ENCODE assay signal across 31 mouse cellular contexts in genomic region chr13:13919396-13919795, GRCm38 (mm10).
"Had no signal": no experiment of that assay in that cellular context is flagged by ENCODE, and none has a peak within 500 bp of the region (broad histone marks: within the 10 kb centered on the region; RNA-seq: fewer than 3 reads in every experiment).

No protein-coding gene starts in this region.

- H3K27me3 ChIP-seq: limb, embryonic 12.5 days; limb, embryonic 13.5 days; limb, embryonic 15.5 days; liver, embryonic 12.5 days; liver, embryonic 13.5 days; liver, embryonic 15.5 days; lung, embryonic 15.5 days; midbrain, embryonic 12.5 days; midbrain, embryonic 13.5 days; midbrain, embryonic 15.5 days; neural tube, embryonic 12.5 days; neural tube, embryonic 13.5 days had no signal

- H3K9ac ChIP-seq: limb, embryonic 12.5 days; limb, embryonic 13.5 days; limb, embryonic 15.5 days; liver, embryonic 12.5 days; liver, embryonic 13.5 days; liver, embryonic 14.5 days; liver, embryonic 15.5 days; liver, postnatal 0 days; lung, embryonic 14.5 days; lung, embryonic 15.5 days; midbrain, embryonic 12.5 days; midbrain, embryonic 13.5 days; midbrain, embryonic 15.5 days; neural tube, embryonic 12.5 days; neural tube, embryonic 13.5 days had no signal

- ATAC-seq: liver, embryonic 12.5 days; liver, postnatal 0 days; midbrain, embryonic 13.5 days; midbrain, embryonic 15.5 days; midbrain, embryonic 16.5 days had no signal

- H3K27ac ChIP-seq: limb, embryonic 10.5 days; limb, embryonic 12.5 days; limb, embryonic 13.5 days; limb, embryonic 15.5 days; liver, embryonic 12.5 days; liver, embryonic 13.5 days; liver, embryonic 14.5 days; liver, embryonic 15.5 days; lung, embryonic 15.5 days; macrophage; midbrain, embryonic 10.5 days; midbrain, embryonic 12.5 days; midbrain, embryonic 13.5 days; midbrain, embryonic 15.5 days; neural tube, embryonic 12.5 days; neural tube, embryonic 13.5 days had no signal

- H3K36me3 ChIP-seq: limb, embryonic 10.5 days; limb, embryonic 12.5 days; limb, embryonic 13.5 days; limb, embryonic 15.5 days; liver, embryonic 12.5 days; liver, embryonic 13.5 days; liver, embryonic 15.5 days; lung, embryonic 15.5 days; midbrain, embryonic 10.5 days; midbrain, embryonic 12.5 days; midbrain, embryonic 13.5 days; midbrain, embryonic 15.5 days; neural tube, embryonic 12.5 days; neural tube, embryonic 13.5 days had no signal

- H3K4me3 ChIP-seq: limb, embryonic 10.5 days; limb, embryonic 12.5 days; limb, embryonic 13.5 days; limb, embryonic 15.5 days; liver, embryonic 12.5 days; liver, embryonic 13.5 days; liver, embryonic 15.5 days; lung, embryonic 15.5 days; megakaryocyte, embryonic 14.5 days; midbrain, embryonic 10.5 days; midbrain, embryonic 12.5 days; midbrain, embryonic 13.5 days; midbrain, embryonic 15.5 days; myocyte; neural tube, embryonic 12.5 days; neural tube, embryonic 13.5 days had no signal

- DNase-seq: left cerebral cortex, postnatal 4 days; liver; liver, embryonic 13.5 days; liver, postnatal 0 days; lung, adult 18-20 months; lung, adult 2 months; lung, embryonic 14.5 days; lung, postnatal 10 days; lung, postnatal 36 days; lung, postnatal 4 days; midbrain, embryonic 14.5 days had no signal

- H3K9me3 ChIP-seq: limb, embryonic 10.5 days; limb, embryonic 12.5 days; limb, embryonic 13.5 days; limb, embryonic 15.5 days; liver, embryonic 12.5 days; liver, embryonic 13.5 days; liver, embryonic 15.5 days; lung, embryonic 15.5 days; midbrain, embryonic 10.5 days; midbrain, embryonic 12.5 days; midbrain, embryonic 13.5 days; midbrain, embryonic 15.5 days; neural tube, embryonic 12.5 days; neural tube, embryonic 13.5 days had no signal

- H3K4me2 ChIP-seq: limb, embryonic 12.5 days; limb, embryonic 13.5 days; limb, embryonic 15.5 days; liver, embryonic 11.5 days; liver, embryonic 12.5 days; liver, embryonic 13.5 days; liver, embryonic 15.5 days; lung, embryonic 14.5 days; lung, embryonic 15.5 days; midbrain, embryonic 11.5 days; midbrain, embryonic 12.5 days; midbrain, embryonic 13.5 days; midbrain, embryonic 15.5 days; neural tube, embryonic 12.5 days; neural tube, embryonic 13.5 days had no signal

- H3K4me1 ChIP-seq: limb, embryonic 10.5 days; limb, embryonic 12.5 days; limb, embryonic 13.5 days; limb, embryonic 15.5 days; liver, embryonic 12.5 days; liver, embryonic 13.5 days; liver, embryonic 15.5 days; lung, embryonic 15.5 days; megakaryocyte, embryonic 14.5 days; midbrain, embryonic 12.5 days; midbrain, embryonic 13.5 days; midbrain, embryonic 15.5 days; neural tube, embryonic 12.5 days; neural tube, embryonic 13.5 days had no signal
